Mouse (Mus musculus) left cerebral cortex, adult 8-10 months (tissue): ENCODE measurements at regions not wholly inside any gene's neighbourhood (a gene's known extent, or its start where the extent isn't known, plus 50 kb on each side); places are given as distances from the start of the nearest gene placed in this dataset.

ENCODE experiments used
- DNase-seq, 2 experiments: peaks; one replicate each; pipeline ENCODE4 v3.0.0; 2022; ENCODE audit warnings: low spot score in 2 of 2

GRCm38 (mm10) chr10:114083441-114083840 is 718.7 kb downstream of the Trhde start:
- DNase-seq, result no peak

GRCm38 (mm10) chr10:114041991-114042390 is 760.1 kb downstream of the Trhde start:
- DNase-seq, result no peak

- DNase-seq, result no peak
These were observed 788.7 kb downstream of the Trhde start for GRCm38 (mm10) chr10:114013427-114013826.

GRCm38 (mm10) chr10:113985376-113985775 is 816.7 kb downstream of the Trhde start:
- DNase-seq, result peak in 1 of 2 experiments; percentile 5

- no peak for DNase-seq
These were observed 829.3 kb downstream of the Trhde start for GRCm38 (mm10) chr10:113972826-113973225.

- peak in 1 of 2 experiments; percentile 26 for DNase-seq
These were observed 855.3 kb downstream of the Trhde start for GRCm38 (mm10) chr10:113946801-113947200.

GRCm38 (mm10) chr10:113939524-113939923 is 862.6 kb downstream of the Trhde start:
- DNase-seq, result no peak

GRCm38 (mm10) chr10:113930201-113930790 is 871.8 kb downstream of the Trhde start:
- peak in 1 of 2 experiments; percentile 37 for DNase-seq

GRCm38 (mm10) chr10:113916705-113917104 is 885.4 kb downstream of the Trhde start:
- DNase-seq, result no peak

GRCm38 (mm10) chr10:113902744-113903143 is 899.4 kb downstream of the Trhde start:
- DNase-seq, result no peak

- no peak for DNase-seq
These were observed 927.5 kb downstream of the Trhde start for GRCm38 (mm10) chr10:113874419-113875161.

GRCm38 (mm10) chr10:113824596-113824995 is 895.8 kb upstream of the Atxn7l3b start:
- DNase-seq, result no peak
